Mouse (Mus musculus): ENCODE data around the gene Prr15. TPM values are rescaled to one million over a fixed set of nuclear protein-coding genes. Genes with fewer than 3 reads are reported as not detected.
A peak's percentile ranks its signal among the peaks of the same experiment; 100 is the strongest.

Gene Prr15
- polyA plus RNA-seq (2014; fragmentation: Nextera tagmentation; extraction: Ambion mirVana) = 0.36 and 0.86 TPM in 2 replicates

GRCm38 (mm10) chr6:54325246-54325885 is at the start of gene Prr15:
Gene Prr15 (plus strand): TSS chr6:54325835.
- peaks cover 37% of the 10 kb centered on the region for H3K27me3 ChIP-seq (ENCODE audit: control insufficient read depth, insufficient read depth, low read length)
- no peaks in the 10 kb centered on the region for H3K36me3 ChIP-seq (ENCODE audit: control insufficient read depth, insufficient read depth, low read length)
- peaks cover 5% of the 10 kb centered on the region for H3K4me1 ChIP-seq (replicated peaks; ENCODE audit: control insufficient read depth, insufficient read depth, low read length)
- 72% methylated on average over 3 of the region's 3 CpGs for WGBS
- no peaks in the 10 kb centered on the region for H3K9me3 ChIP-seq (ENCODE audit: control insufficient read depth, low read length)
- DNase-seq (ENCODE audit: low spot score) (no peak), ATAC-seq (ENCODE audit: low FRiP score) (no peak)
- H3K9ac ChIP-seq (ENCODE audit: low read depth, low read length) = peak within 1 kb of the TSS; percentile 34; the same call in 1 of the 2 replicates
- H3K27ac ChIP-seq (ENCODE audit: low read depth, low read length) = no peak within 1 kb of the TSS
- H3K4me2 ChIP-seq (replicated peaks; ENCODE audit: low read depth, low read length) = peak within 1 kb of the TSS; percentile 94
- peak within 1 kb of the TSS; percentile 50 for H3K4me3 ChIP-seq (ENCODE audit: low read depth, low read length)

DNA sequence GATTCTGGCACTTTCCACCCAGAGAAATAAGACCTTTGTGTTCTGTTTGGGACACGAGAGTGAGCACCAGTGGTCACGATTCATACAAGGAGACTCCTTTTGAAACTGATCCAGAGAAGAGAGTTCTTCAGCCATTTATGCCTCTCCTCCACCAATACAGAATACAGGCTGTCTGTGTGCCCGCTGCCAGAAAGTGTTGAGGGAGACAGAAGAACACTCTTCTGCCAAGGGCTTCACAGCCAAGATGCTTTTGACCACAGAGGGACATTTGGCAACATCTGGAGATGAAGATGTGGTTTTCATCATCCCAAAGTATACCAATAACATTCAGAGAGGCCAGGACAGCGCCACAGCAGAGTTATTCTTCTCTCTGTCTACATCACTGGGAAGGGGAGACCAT is 48.4 kb upstream of the Prr15 start:
- DNase-seq (ENCODE audit: low spot score) = no peak
- H3K36me3 ChIP-seq (ENCODE audit: control insufficient read depth, insufficient read depth, low read length) = no peaks in the 10 kb centered on the region
- H3K27ac ChIP-seq (ENCODE audit: low read depth, low read length) = no peak overlapping the region
- no peaks in the 10 kb centered on the region for H3K9me3 ChIP-seq (ENCODE audit: control insufficient read depth, low read length)
- 82% methylated on average over 4 of the region's 4 CpGs for WGBS
- H3K4me1 ChIP-seq (replicated peaks; ENCODE audit: control insufficient read depth, insufficient read depth, low read length) = peaks cover 9% of the 10 kb centered on the region
- no peak for ATAC-seq (ENCODE audit: low FRiP score)
- no peak overlapping the region for H3K4me2 ChIP-seq (replicated peaks; ENCODE audit: low read depth, low read length)
- H3K9ac ChIP-seq (ENCODE audit: low read depth, low read length) = no peak overlapping the region
- no peaks in the 10 kb centered on the region for H3K27me3 ChIP-seq (ENCODE audit: control insufficient read depth, insufficient read depth, low read length)
- H3K4me3 ChIP-seq (ENCODE audit: low read depth, low read length) = no peak overlapping the region

DNA sequence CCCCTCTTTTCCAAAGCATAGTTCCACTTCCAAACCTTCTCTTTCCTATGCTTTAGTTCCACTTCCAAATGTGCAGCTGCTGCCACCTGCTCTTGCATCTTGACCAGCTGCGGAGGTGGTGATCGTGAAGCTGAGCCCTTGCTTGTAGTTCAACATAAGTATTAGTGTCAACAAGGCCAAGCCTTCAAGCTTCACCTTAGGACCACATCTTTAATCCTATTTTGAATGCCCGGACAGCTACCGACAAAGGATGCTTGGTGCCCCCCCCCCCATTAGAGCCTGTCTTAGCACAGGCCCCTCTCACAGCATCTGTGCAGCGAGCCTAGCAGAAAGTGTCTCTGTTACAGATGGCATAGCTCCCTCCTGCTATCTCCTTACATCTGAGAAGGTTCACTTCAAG is 47.8 kb upstream of the Prr15 start:
- Histone ChIP-seq H3K9me3 (ENCODE audit: control insufficient read depth, low read length) (no peaks in the 10 kb centered on the region), H3K4me2 (replicated peaks; ENCODE audit: low read depth, low read length) (no peak overlapping the region), H3K27me3 (ENCODE audit: control insufficient read depth, insufficient read depth, low read length) (no peaks in the 10 kb centered on the region), H3K4me3 (ENCODE audit: low read depth, low read length) (no peak overlapping the region), H3K36me3 (ENCODE audit: control insufficient read depth, insufficient read depth, low read length) (no peaks in the 10 kb centered on the region), H3K9ac (ENCODE audit: low read depth, low read length) (no peak overlapping the region), H3K4me1 (replicated peaks; ENCODE audit: control insufficient read depth, insufficient read depth, low read length) (peaks cover 5% of the 10 kb centered on the region), H3K27ac (ENCODE audit: low read depth, low read length) (no peak overlapping the region)
- WGBS = 53% methylated on average over 5 of the region's 5 CpGs
- no peak for DNase-seq (ENCODE audit: low spot score)
- ATAC-seq (ENCODE audit: low FRiP score) = no peak

DNA sequence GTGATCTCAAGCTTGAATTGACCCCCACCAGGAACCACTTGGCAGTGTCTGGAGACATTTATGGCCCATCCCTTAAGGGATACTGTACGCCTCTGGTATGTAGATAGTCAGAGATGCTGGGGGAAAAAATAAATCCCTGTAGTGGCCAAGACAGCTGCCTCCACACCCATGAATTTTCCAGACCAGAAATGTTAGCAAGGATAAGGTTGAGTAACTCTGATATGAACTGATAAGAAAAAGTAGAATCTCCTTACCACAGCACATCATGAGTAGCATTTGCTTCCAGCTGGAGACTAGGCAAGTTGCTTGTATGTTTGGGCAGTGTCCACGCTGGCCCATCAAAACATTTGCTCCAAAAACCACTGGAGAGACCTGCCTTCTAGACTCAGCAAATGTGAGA is 47.0 kb upstream of the Prr15 start:
- ATAC-seq (ENCODE audit: low FRiP score) (no peak), DNase-seq (ENCODE audit: low spot score) (no peak)
- WGBS = 86% methylated on average over 2 of the region's 2 CpGs
- Histone ChIP-seq H3K9ac (ENCODE audit: low read depth, low read length) (no peak overlapping the region), H3K4me1 (replicated peaks; ENCODE audit: control insufficient read depth, insufficient read depth, low read length) (no peaks in the 10 kb centered on the region; the same call in 1 of the 2 replicates), H3K27ac (ENCODE audit: low read depth, low read length) (no peak overlapping the region), H3K36me3 (ENCODE audit: control insufficient read depth, insufficient read depth, low read length) (no peaks in the 10 kb centered on the region), H3K27me3 (ENCODE audit: control insufficient read depth, insufficient read depth, low read length) (no peaks in the 10 kb centered on the region), H3K4me2 (replicated peaks; ENCODE audit: low read depth, low read length) (no peak overlapping the region), H3K4me3 (ENCODE audit: low read depth, low read length) (no peak overlapping the region), H3K9me3 (ENCODE audit: control insufficient read depth, low read length) (no peaks in the 10 kb centered on the region)

DNA sequence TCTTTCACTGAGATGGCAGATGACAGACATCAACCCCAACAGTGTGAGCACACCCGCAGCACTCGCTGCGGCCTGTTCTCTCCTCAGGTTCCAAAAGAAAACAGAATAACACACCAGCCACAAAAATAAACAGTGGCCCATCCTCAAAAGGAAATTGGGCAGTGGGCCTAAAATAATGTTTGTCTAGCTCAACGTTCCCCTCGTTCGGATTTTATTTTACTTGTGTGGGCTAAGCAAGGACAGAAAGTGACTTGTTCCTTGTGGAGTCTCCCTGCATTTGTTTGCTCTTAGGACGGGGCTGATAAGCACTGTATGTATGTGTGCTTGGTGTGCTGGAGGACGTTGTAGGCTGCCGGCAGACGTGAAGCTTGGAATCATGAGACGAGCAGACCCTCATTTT is 46.2 kb upstream of the Prr15 start:
- no peak for DNase-seq (ENCODE audit: low spot score)
- no peaks in the 10 kb centered on the region for H3K9me3 ChIP-seq (ENCODE audit: control insufficient read depth, low read length)
- no peak overlapping the region for H3K27ac ChIP-seq (ENCODE audit: low read depth, low read length)
- H3K27me3 ChIP-seq (ENCODE audit: control insufficient read depth, insufficient read depth, low read length) = no peaks in the 10 kb centered on the region
- H3K4me2 ChIP-seq (replicated peaks; ENCODE audit: low read depth, low read length) = no peak overlapping the region
- WGBS = 62% methylated on average over 11 of the region's 11 CpGs
- ATAC-seq (ENCODE audit: low FRiP score) = no peak
- no peaks in the 10 kb centered on the region; the same call in 1 of the 2 replicates for H3K4me1 ChIP-seq (replicated peaks; ENCODE audit: control insufficient read depth, insufficient read depth, low read length)
- H3K4me3 ChIP-seq (ENCODE audit: low read depth, low read length) = no peak overlapping the region
- H3K9ac ChIP-seq (ENCODE audit: low read depth, low read length) = no peak overlapping the region
- H3K36me3 ChIP-seq (ENCODE audit: control insufficient read depth, insufficient read depth, low read length) = no peaks in the 10 kb centered on the region

- Histone ChIP-seq H3K4me2 (replicated peaks; ENCODE audit: low read depth, low read length) (no peak overlapping the region), H3K9me3 (ENCODE audit: control insufficient read depth, low read length) (no peaks in the 10 kb centered on the region), H3K9ac (ENCODE audit: low read depth, low read length) (no peak overlapping the region), H3K27me3 (ENCODE audit: control insufficient read depth, insufficient read depth, low read length) (no peaks in the 10 kb centered on the region), H3K4me3 (ENCODE audit: low read depth, low read length) (no peak overlapping the region), H3K4me1 (replicated peaks; ENCODE audit: control insufficient read depth, insufficient read depth, low read length) (no peaks in the 10 kb centered on the region; the same call in 1 of the 2 replicates), H3K36me3 (ENCODE audit: control insufficient read depth, insufficient read depth, low read length) (no peaks in the 10 kb centered on the region), H3K27ac (ENCODE audit: low read depth, low read length) (no peak overlapping the region)
- ATAC-seq (ENCODE audit: low FRiP score) = no peak
- no peak for DNase-seq (ENCODE audit: low spot score)
- WGBS = 90% methylated on average over 6 of the region's 6 CpGs
Observed at GRCm38 (mm10) chr6:54280248-54280647, 45.4 kb upstream of the Prr15 start.

- H3K4me1 ChIP-seq (replicated peaks; ENCODE audit: control insufficient read depth, insufficient read depth, low read length) = no peaks in the 10 kb centered on the region; the same call in 1 of the 2 replicates
- DNase-seq (ENCODE audit: low spot score) (no peak), ATAC-seq (ENCODE audit: low FRiP score) (no peak)
- no peak overlapping the region for H3K4me2 ChIP-seq (replicated peaks; ENCODE audit: low read depth, low read length)
- H3K27ac ChIP-seq (ENCODE audit: low read depth, low read length) = no peak overlapping the region
- no peaks in the 10 kb centered on the region for H3K36me3 ChIP-seq (ENCODE audit: control insufficient read depth, insufficient read depth, low read length)
- 50% methylated on average over 1 of the region's 1 CpGs for WGBS
- no peaks in the 10 kb centered on the region for H3K27me3 ChIP-seq (ENCODE audit: control insufficient read depth, insufficient read depth, low read length)
- H3K4me3 ChIP-seq (ENCODE audit: low read depth, low read length) = no peak overlapping the region
- H3K9ac ChIP-seq (ENCODE audit: low read depth, low read length) = no peak overlapping the region
- H3K9me3 ChIP-seq (ENCODE audit: control insufficient read depth, low read length) = no peaks in the 10 kb centered on the region
Observed at GRCm38 (mm10) chr6:54283299-54283698, 42.3 kb upstream of the Prr15 start.

- no peaks in the 10 kb centered on the region for H3K9me3 ChIP-seq (ENCODE audit: control insufficient read depth, low read length)
- no peak overlapping the region for H3K9ac ChIP-seq (ENCODE audit: low read depth, low read length)
- ATAC-seq (ENCODE audit: low FRiP score) = no peak
- no peaks in the 10 kb centered on the region for H3K4me1 ChIP-seq (replicated peaks; ENCODE audit: control insufficient read depth, insufficient read depth, low read length)
- no peak for DNase-seq (ENCODE audit: low spot score)
- no peaks in the 10 kb centered on the region for H3K36me3 ChIP-seq (ENCODE audit: control insufficient read depth, insufficient read depth, low read length)
- WGBS = 88% methylated on average over 12 of the region's 12 CpGs
- H3K27ac ChIP-seq (ENCODE audit: low read depth, low read length) = no peak overlapping the region
- no peak overlapping the region for H3K4me3 ChIP-seq (ENCODE audit: low read depth, low read length)
- no peak overlapping the region for H3K4me2 ChIP-seq (replicated peaks; ENCODE audit: low read depth, low read length)
- no peaks in the 10 kb centered on the region for H3K27me3 ChIP-seq (ENCODE audit: control insufficient read depth, insufficient read depth, low read length)
Observed at GRCm38 (mm10) chr6:54284167-54284711, 41.4 kb upstream of the Prr15 start.

GRCm38 (mm10) chr6:54286813-54287212 is 38.8 kb upstream of the Prr15 start:
- H3K36me3 ChIP-seq (ENCODE audit: control insufficient read depth, insufficient read depth, low read length) = no peaks in the 10 kb centered on the region
- no peak overlapping the region for H3K9ac ChIP-seq (ENCODE audit: low read depth, low read length)
- H3K4me1 ChIP-seq (replicated peaks; ENCODE audit: control insufficient read depth, insufficient read depth, low read length) = no peaks in the 10 kb centered on the region
- H3K27me3 ChIP-seq (ENCODE audit: control insufficient read depth, insufficient read depth, low read length) = no peaks in the 10 kb centered on the region
- no peak overlapping the region for H3K4me2 ChIP-seq (replicated peaks; ENCODE audit: low read depth, low read length)
- no peak for ATAC-seq (ENCODE audit: low FRiP score)
- H3K4me3 ChIP-seq (ENCODE audit: low read depth, low read length) = no peak overlapping the region
- no peak for DNase-seq (ENCODE audit: low spot score)
- no peak overlapping the region for H3K27ac ChIP-seq (ENCODE audit: low read depth, low read length)
- WGBS = 87% methylated on average over 5 of the region's 5 CpGs
- H3K9me3 ChIP-seq (ENCODE audit: control insufficient read depth, low read length) = no peaks in the 10 kb centered on the region

Data from hindbrain, embryonic 11.5 days (tissue).